Mouse (Mus musculus) neural tube, embryonic 14.5 days (tissue): ENCODE measurements around the gene Cd109. TPM values are rescaled to one million over a fixed set of nuclear protein-coding genes. Genes with fewer than 3 reads are reported as not detected.

Experiments used
- ATAC-seq: fragments of 200-750 bp; cut with Nextera tagmentation; 2 replicates; pipeline ENCODE4 v1.8.0; 2017; ENCODE audit warnings: low read depth, mild to moderate bottlenecking, moderate TSS enrichment, moderate library complexity
- H3K27ac ChIP-seq: fragments of 300-500 bp; sonication (generic); 2 replicates; pipeline ENCODE4 v1.5.1; 2014; ENCODE audit warnings: low read depth, mild to moderate bottlenecking, control low read depth, low read length, moderate library complexity, mixed read lengths
- H3K27me3 ChIP-seq: fragments of 300-500 bp; sonication (generic); 2 replicates; pipeline ENCODE4 v1.6.1; 2014; ENCODE audit warnings: low read length; ENCODE audit not compliant: control insufficient read depth, insufficient read depth
- H3K36me3 ChIP-seq: fragments of 300-500 bp; sonication (generic); 2 replicates; pipeline ENCODE4 v1.6.1; 2014; ENCODE audit warnings: low read length, mixed read lengths; ENCODE audit not compliant: control insufficient read depth, insufficient read depth
- H3K4me1 ChIP-seq: fragments of 300-500 bp; sonication (generic); 2 replicates; pipeline ENCODE4 v1.6.1; 2014; ENCODE audit warnings: low read length; ENCODE audit not compliant: control insufficient read depth, insufficient read depth
- H3K4me2 ChIP-seq: fragments of 300-500 bp; sonication (generic); 2 replicates; pipeline ENCODE4 v1.6.1; 2014; ENCODE audit warnings: mild to moderate bottlenecking, low read depth, low read length, control low read depth
- H3K4me3 ChIP-seq: fragments of 300-500 bp; sonication (generic); 2 replicates; pipeline ENCODE4 v1.5.1; 2014; ENCODE audit warnings: low read depth, low read length, control low read depth, mixed read lengths
- H3K9ac ChIP-seq: fragments of 300-500 bp; sonication (generic); replicated peaks from 2 replicates; pipeline ENCODE4 v1.6.1; 2014; ENCODE audit warnings: low read depth, mild to moderate bottlenecking, control low read depth, low read length, mixed read lengths
- H3K9me3 ChIP-seq: fragments of 300-500 bp; sonication (generic); 2 replicates; pipeline ENCODE4 v1.6.1; 2016; ENCODE audit warnings: low read length; ENCODE audit not compliant: control insufficient read depth
- WGBS: fragments of 180-500 bp; shearing (Covaris S2); extraction: QIAGEN DNeasy Blood & Tissue Kit; methylation state at CpG from one replicate; pipeline ENCODE4 v1.1.7; 2014; 5-methylcytosine and 5-hydroxymethylcytosine counted together
- polyA plus RNA-seq: library from polyadenylated mRNA; unstranded; fragments of >200 nt; fragmentation: Nextera tagmentation; extraction: Ambion mirVana; gene quantifications from 2 replicates; pipeline ENCODE4 v1.2.1, GENCODE M21; 2014

Gene Cd109
- polyA plus RNA-seq, 1 experiment from 2014 or later = 1.3 TPM

DNA sequence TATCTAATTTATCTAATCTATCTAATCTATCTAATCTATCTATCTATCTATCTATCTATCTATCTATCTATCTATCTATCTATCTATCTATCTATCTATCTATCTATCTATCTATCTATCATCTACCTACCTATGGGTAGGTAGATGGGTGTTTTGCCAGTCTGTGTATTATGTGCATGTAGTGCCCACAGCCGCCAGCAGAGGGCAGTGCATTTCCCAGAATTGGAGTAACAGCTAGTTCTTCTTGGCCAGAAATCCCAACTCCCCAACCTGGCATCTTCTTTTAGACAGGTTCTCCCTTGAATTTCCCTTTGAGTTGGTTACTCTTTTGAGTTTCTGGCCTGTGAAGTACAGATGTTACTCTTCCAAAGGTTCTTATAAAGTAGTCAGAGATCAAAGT, 85.3 kb downstream of the Cd109 start:
- no peak overlapping the region for H3K27ac ChIP-seq
- no peak overlapping the region for H3K4me2 ChIP-seq
- no peak overlapping the region for H3K4me3 ChIP-seq
- no peaks in the 10 kb centered on the region for H3K36me3 ChIP-seq
- ATAC-seq = no peak
- H3K4me1 ChIP-seq = no peaks in the 10 kb centered on the region
- H3K9ac ChIP-seq = no peak overlapping the region
- WGBS = 0% methylated on average over 1 of the region's 1 CpGs
- H3K9me3 ChIP-seq = no peaks in the 10 kb centered on the region
- no peaks in the 10 kb centered on the region for H3K27me3 ChIP-seq

DNA sequence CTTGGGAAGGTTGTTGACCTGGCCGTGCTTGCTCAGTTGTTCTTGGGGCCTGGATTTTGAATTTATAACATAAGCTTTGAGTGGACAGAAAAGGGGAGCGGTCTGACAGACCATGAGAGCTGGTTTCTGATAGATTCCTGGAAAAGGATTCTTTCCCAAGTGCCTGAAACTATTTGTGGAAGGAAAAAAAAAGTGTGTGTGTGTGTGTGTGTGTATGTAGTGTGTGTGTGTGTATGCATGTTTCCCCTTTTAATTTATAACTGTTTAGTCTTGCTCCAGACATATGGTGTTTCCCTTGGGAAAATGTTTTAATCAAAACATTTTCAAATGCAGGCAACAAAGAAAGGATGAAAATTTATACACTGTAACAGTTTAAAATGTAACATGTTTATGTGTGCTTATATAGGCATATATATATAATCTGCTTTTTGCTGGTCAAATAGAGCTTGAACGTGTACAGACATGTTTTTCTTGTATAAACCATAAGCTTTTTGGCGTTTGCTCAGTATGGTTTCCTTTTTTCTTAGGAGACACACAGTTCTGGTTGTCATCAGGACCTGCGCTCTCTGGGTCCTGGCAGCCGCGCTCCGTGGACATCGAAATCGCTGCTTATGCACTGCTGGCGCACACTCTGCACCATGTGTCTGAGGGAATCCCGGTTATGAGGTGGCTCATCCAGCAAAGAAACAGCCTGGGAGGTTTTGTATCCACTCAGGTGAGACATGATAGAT, 87.3 kb downstream of the Cd109 start:
- no peak for ATAC-seq
- Histone ChIP-seq H3K4me1 (no peaks in the 10 kb centered on the region), H3K9me3 (peaks cover 4% of the 10 kb centered on the region; the same call in 1 of the 2 replicates), H3K9ac (no peak overlapping the region), H3K27me3 (no peaks in the 10 kb centered on the region), H3K36me3 (no peaks in the 10 kb centered on the region), H3K27ac (no peak overlapping the region), H3K4me2 (no peak overlapping the region), H3K4me3 (no peak overlapping the region)
- WGBS = 90% methylated on average over 12 of the region's 12 CpGs

DNA sequence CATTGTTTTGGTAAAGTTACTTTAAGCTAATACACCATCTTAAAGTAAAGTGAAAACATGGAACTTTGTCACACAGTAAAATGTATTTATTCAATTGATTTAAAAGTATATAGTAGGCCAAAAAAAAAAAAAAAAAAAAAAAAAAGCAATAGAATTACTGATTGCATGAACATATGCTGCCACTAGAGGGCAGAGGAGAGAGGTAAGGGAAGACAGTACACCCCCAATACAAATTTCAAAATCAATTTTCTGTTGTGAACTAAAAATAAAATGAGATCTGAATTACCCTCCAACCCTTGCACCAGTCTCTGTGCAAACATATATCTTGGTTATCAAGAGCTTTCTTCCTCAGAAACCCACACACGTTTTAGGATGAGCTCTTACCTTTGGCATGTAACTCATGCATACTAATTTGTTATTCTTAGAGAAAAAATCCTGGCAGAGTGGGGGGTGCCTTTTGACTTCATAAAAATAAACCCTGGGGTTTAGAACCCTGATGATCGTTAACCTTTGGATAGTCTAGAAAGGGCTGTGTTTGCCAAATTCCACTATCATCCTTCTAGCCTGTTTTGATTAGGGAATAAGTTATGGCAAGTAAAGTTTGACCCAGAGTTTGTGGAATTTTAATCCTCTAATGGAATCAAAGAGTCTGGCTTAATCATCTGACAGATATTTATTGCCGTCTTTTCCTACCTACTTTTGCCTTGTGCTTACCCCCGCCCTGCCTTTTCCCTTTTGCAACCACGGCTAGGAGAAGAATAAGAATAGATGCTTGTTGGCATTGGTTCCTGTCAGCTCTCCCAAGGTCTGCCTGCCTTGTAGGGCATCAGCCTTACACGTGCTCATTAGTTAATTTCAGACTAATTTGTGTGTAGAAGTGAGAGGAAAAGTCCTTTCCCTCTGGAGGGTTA, 105.8 kb downstream of the Cd109 start:
- Histone ChIP-seq H3K4me2 (no peak overlapping the region), H3K9me3 (no peaks in the 10 kb centered on the region), H3K36me3 (no peaks in the 10 kb centered on the region), H3K27ac (no peak overlapping the region), H3K4me3 (no peak overlapping the region), H3K27me3 (no peaks in the 10 kb centered on the region), H3K4me1 (no peaks in the 10 kb centered on the region), H3K9ac (no peak overlapping the region)
- ATAC-seq = no peak
- WGBS = 83% methylated on average over 6 of the region's 6 CpGs

DNA sequence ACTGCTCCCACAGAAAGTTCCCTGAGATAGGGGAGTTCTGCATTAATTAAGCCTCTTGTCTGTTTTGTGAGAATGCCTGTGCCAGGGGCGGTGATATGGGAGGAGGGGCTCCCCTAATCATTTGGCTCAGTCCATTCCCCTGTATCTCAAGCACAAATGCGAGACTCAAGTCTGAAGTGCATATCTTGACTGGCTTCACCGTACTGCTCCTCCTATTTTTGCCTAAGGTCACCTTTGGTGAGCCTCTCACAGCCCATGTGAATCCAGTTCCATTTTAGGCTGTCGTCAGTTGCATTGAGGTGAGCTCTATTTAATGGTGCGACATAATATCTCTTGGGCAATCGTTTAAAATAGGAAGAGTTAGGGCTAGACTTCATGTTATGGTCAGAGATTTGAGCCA, 116.6 kb downstream of the Cd109 start:
- H3K4me2 ChIP-seq = no peak overlapping the region
- no peaks in the 10 kb centered on the region for H3K36me3 ChIP-seq
- no peaks in the 10 kb centered on the region for H3K4me1 ChIP-seq
- H3K9ac ChIP-seq = no peak overlapping the region
- ATAC-seq = no peak
- H3K27ac ChIP-seq = no peak overlapping the region
- no peaks in the 10 kb centered on the region for H3K9me3 ChIP-seq
- H3K27me3 ChIP-seq = no peaks in the 10 kb centered on the region
- H3K4me3 ChIP-seq = no peak overlapping the region
- 68% methylated on average over 6 of the region's 6 CpGs for WGBS

DNA sequence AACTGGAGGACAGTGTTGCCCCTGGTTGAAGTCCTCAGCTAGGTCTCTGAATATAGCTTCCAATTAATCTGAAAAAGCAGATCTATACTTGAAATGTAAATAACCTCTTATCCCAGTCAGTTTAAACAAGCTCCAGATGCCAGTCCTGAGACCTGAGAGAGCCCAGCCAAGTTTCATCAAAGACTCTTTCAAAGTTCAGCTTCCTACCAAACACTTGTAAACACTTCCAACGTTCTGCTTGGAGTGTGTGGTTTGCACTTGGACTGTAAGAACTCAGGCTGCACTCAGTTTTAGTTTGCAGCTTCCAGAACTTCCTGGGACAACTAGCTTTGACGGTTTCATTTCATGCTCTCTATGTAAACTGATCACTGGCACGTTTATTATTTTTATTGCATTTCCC, 120.2 kb downstream of the Cd109 start:
- no peaks in the 10 kb centered on the region for H3K9me3 ChIP-seq
- WGBS = 82% methylated on average over 3 of the region's 3 CpGs
- no peaks in the 10 kb centered on the region for H3K4me1 ChIP-seq
- no peak overlapping the region for H3K9ac ChIP-seq
- H3K4me2 ChIP-seq = no peak overlapping the region
- H3K27ac ChIP-seq = no peak overlapping the region
- H3K4me3 ChIP-seq = no peak overlapping the region
- no peaks in the 10 kb centered on the region for H3K36me3 ChIP-seq
- H3K27me3 ChIP-seq = no peaks in the 10 kb centered on the region
- ATAC-seq = no peak

DNA sequence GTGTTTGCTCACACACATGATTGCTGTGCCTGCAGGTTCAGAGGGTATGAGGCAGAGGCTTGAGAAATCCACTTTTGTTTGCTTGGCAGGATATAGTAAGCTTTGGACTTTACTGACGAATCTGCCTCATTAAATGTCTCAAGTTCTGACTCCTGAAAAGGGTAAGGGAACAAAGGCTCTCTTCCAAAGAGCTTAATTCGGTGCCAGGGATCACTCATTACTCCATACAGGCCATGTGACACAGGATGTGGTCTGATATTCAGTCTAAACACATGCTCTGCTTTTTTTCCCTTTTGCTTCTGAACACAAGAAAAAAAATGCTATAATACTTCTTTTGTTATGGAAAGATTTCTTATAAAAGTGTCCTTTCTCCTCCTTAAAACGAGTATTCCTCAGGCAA, 126.7 kb downstream of the Cd109 start:
- Histone ChIP-seq H3K4me3 (no peak overlapping the region), H3K9ac (no peak overlapping the region), H3K9me3 (no peaks in the 10 kb centered on the region), H3K4me1 (no peaks in the 10 kb centered on the region), H3K36me3 (no peaks in the 10 kb centered on the region), H3K4me2 (no peak overlapping the region), H3K27ac (no peak overlapping the region), H3K27me3 (no peaks in the 10 kb centered on the region)
- ATAC-seq = no peak
- WGBS = 53% methylated on average over 3 of the region's 3 CpGs

DNA sequence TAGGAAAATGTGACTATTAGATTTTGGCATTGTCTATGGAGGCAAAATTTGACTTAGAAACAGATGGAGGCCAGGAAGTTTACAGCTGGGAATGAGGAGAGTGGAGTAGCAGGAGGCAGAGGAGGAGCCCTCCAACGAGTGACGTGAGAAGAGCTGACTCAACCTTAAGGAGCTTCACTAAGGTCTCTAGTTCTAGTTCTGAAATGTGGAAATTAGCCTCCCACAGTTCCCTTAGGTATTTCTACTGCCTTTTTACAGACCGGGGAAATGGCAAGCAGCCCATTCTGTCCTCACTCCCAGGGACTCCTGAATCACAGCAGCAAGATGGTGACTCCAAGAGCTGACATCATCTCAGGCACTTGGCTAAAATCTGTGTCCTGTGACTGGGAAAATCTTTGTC, 134.9 kb downstream of the Cd109 start:
- Histone ChIP-seq H3K4me3 (no peak overlapping the region), H3K4me2 (no peak overlapping the region), H3K9me3 (no peaks in the 10 kb centered on the region), H3K36me3 (no peaks in the 10 kb centered on the region), H3K27me3 (no peaks in the 10 kb centered on the region), H3K27ac (no peak overlapping the region), H3K9ac (no peak overlapping the region), H3K4me1 (no peaks in the 10 kb centered on the region)
- 73% methylated on average over 3 of the region's 3 CpGs for WGBS
- ATAC-seq = no peak
